Mouse (Mus musculus) limb, embryonic 11.5 days (tissue): ENCODE measurements at regions not wholly inside any gene's neighbourhood (a gene's known extent, or its start where the extent isn't known, plus 50 kb on each side); places are given as distances from the start of the nearest gene placed in this dataset.

ENCODE experiments used
- ATAC-seq: fragments of 200-750 bp; cut with Nextera tagmentation; 2 replicates; pipeline ENCODE4 v1.8.0; 2017; ENCODE audit warnings: low read depth; ENCODE audit not compliant: insufficient number of reproducible peaks, low FRiP score, low TSS enrichment
- DNase-seq: peaks from one replicate; pipeline ENCODE4 v3.0.0-alpha.2; 2015; ENCODE audit warnings: low spot score
- H3K27ac ChIP-seq: fragments of 300-500 bp; sonication (generic); replicated peaks from 2 replicates; pipeline ENCODE4 v1.5.1; 2014; ENCODE audit warnings: low read depth, mild to moderate bottlenecking, low read length
- H3K27me3 ChIP-seq: fragments of 300-500 bp; sonication (generic); 2 replicates; pipeline ENCODE4 v1.6.1; 2014; ENCODE audit warnings: mild to moderate bottlenecking, low read length, mixed read lengths; ENCODE audit not compliant: control insufficient read depth, insufficient read depth
- H3K36me3 ChIP-seq: fragments of 300-500 bp; sonication (generic); 2 replicates; pipeline ENCODE4 v1.6.1; 2014; ENCODE audit warnings: mild to moderate bottlenecking, low read length, moderate library complexity, mixed read lengths; ENCODE audit not compliant: control insufficient read depth, insufficient read depth
- H3K4me1 ChIP-seq: fragments of 300-500 bp; sonication (generic); 2 replicates; pipeline ENCODE4 v1.6.1; 2014; ENCODE audit warnings: low read length, mixed read lengths; ENCODE audit not compliant: control insufficient read depth, insufficient read depth
- H3K4me2 ChIP-seq: fragments of 300-500 bp; sonication (generic); 2 replicates; pipeline ENCODE4 v1.6.1; 2014; ENCODE audit warnings: low read depth, mild to moderate bottlenecking, moderate library complexity; ENCODE audit not compliant: severe bottlenecking
- H3K4me3 ChIP-seq: fragments of 300-500 bp; sonication (generic); 2 replicates; pipeline ENCODE4 v1.5.1; 2014; ENCODE audit warnings: low read depth, low read length
- H3K9ac ChIP-seq: fragments of 300-500 bp; sonication (generic); 2 replicates; pipeline ENCODE4 v1.6.1; 2014; ENCODE audit warnings: mild to moderate bottlenecking, low read length
- H3K9me3 ChIP-seq: fragments of 300-500 bp; sonication (generic); 2 replicates; pipeline ENCODE4 v1.6.1; 2016; ENCODE audit warnings: low read length; ENCODE audit not compliant: control insufficient read depth
- WGBS: fragments of 180-500 bp; shearing (Covaris S2); extraction: QIAGEN DNeasy Blood & Tissue Kit; methylation state at CpG from one replicate; pipeline ENCODE4 v1.1.7; 2014; 5-methylcytosine and 5-hydroxymethylcytosine counted together

DNA sequence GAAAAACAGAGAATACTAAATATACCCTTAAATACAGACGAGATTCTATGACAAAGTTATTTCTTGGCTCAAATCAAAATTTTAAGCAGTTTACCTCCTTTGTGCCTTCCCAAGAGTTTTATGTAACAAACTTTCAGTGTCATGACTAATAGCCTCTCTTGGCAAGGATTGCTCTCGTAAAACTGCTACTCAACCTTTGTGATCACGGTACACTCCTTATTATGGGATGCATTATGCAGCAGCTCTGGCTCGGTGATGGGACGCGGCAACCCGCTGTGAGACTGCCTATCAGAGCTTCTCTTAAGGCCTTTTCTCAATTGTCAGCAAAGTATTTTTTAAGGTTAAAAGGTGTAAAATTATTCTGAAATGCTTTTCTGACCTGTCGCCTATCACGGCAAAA, 59.8 kb upstream of the Spaca7 start:
- H3K27ac ChIP-seq: no peak overlapping the region
- no peaks in the 10 kb centered on the region for H3K36me3 ChIP-seq
- 75% methylated on average over 9 of the region's 9 CpGs for WGBS
- ATAC-seq: no peak
- H3K9ac ChIP-seq: no peak overlapping the region
- 0 out of 2 replicates have a peak, but pooled peaks cover 2% of the 10 kb centered on the region for H3K27me3 ChIP-seq
- no peak for DNase-seq
- no peaks in the 10 kb centered on the region for H3K9me3 ChIP-seq
- H3K4me1 ChIP-seq: no peaks in the 10 kb centered on the region
- H3K4me3 ChIP-seq: no peak overlapping the region
- H3K4me2 ChIP-seq: no peak overlapping the region

- no peak overlapping the region for H3K27ac ChIP-seq
- H3K9ac ChIP-seq: no peak overlapping the region
- no peak overlapping the region for H3K4me2 ChIP-seq
- no peaks in the 10 kb centered on the region for H3K9me3 ChIP-seq
- no peaks in the 10 kb centered on the region for H3K36me3 ChIP-seq
- no peaks in the 10 kb centered on the region for H3K4me1 ChIP-seq
- WGBS: 81% methylated on average over 7 of the region's 7 CpGs
- H3K27me3 ChIP-seq: 0 out of 2 replicates have a peak, but pooled peaks cover 2% of the 10 kb centered on the region
- DNase-seq: no peak
- no peak overlapping the region for H3K4me3 ChIP-seq
- no peak for ATAC-seq
Observed at GRCm38 (mm10) chr8:12514138-12514537, 58.7 kb upstream of the Spaca7 start.

DNA sequence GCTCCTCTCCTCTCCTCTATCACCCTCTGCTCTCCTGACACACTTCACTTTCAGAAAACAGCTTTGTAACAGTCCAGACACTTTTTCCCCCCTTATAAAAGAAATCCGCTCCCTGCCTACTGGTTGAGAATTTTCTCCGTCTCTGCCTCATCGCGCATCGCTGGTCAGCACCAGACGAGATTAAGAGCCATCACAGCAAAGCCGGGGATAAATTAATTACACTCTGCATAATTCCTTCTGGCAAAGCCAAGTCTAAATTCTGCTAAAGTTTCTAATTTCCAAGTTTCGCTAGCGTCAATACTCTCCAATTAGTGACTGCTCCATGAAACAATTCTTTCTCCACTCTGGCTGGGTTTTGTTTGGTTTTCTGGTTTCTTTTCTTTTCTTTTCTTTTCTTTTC, 51.2 kb upstream of the Spaca7 start:
- H3K4me1 ChIP-seq: no peaks in the 10 kb centered on the region

More for the DNA sequence above, 51.2 kb upstream of the Spaca7 start:
- ATAC-seq (no peak), DNase-seq (no peak)
- Histone ChIP-seq H3K27ac (no peak overlapping the region), H3K9me3 (no peaks in the 10 kb centered on the region), H3K9ac (no peak overlapping the region), H3K27me3 (no peaks in the 10 kb centered on the region), H3K4me2 (no peak overlapping the region), H3K4me3 (no peak overlapping the region), H3K36me3 (no peaks in the 10 kb centered on the region)
- WGBS: 62% methylated on average over 9 of the region's 9 CpGs
